Mouse (Mus musculus): ENCODE results near the gene Hpcal1.

DNA sequence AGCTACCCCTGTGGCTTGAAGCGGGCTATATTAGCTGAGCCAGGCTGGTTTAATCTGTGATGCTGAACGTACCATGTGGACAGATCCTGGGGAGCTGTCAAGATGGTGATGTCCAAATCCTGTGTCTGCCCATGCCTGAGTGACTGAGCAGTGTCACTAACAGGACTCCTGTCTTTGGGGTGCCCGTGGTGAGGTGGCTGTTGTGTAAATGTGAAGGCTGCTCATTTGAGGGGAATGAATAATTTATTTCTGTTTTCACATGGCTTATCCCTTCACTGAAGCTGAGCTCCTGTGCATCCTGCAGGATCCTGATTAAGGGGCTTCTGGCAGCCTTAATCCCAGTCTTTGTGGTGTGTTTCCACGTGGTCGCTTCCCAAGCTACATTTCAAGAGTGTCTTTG lies 62.2 kb downstream of the Hpcal1 start:
- TF ChIP-seq CTCF (IDR thresholded peaks at IDR 0.05; ENCODE audit: insufficient read depth, low read depth, low read length) (no peak), POLR2A (IDR thresholded peaks at IDR 0.05; ENCODE audit: insufficient read depth, low read depth, low read length) (no peak)

Data from olfactory bulb, adult 2 months (tissue).